Mouse (Mus musculus): ENCODE measurements around the gene Sik1. TPM values are rescaled to one million over a fixed set of nuclear protein-coding genes. Genes with fewer than 3 reads are reported as not detected.

Sik1 gene
- 10 to 100 TPM in 1 of 2 experiments, 1 to 10 TPM in 1; 1.9 to 24.5 TPM for polyA plus RNA-seq (2012; fragmentation: generic; extraction: Trizol)

DNA sequence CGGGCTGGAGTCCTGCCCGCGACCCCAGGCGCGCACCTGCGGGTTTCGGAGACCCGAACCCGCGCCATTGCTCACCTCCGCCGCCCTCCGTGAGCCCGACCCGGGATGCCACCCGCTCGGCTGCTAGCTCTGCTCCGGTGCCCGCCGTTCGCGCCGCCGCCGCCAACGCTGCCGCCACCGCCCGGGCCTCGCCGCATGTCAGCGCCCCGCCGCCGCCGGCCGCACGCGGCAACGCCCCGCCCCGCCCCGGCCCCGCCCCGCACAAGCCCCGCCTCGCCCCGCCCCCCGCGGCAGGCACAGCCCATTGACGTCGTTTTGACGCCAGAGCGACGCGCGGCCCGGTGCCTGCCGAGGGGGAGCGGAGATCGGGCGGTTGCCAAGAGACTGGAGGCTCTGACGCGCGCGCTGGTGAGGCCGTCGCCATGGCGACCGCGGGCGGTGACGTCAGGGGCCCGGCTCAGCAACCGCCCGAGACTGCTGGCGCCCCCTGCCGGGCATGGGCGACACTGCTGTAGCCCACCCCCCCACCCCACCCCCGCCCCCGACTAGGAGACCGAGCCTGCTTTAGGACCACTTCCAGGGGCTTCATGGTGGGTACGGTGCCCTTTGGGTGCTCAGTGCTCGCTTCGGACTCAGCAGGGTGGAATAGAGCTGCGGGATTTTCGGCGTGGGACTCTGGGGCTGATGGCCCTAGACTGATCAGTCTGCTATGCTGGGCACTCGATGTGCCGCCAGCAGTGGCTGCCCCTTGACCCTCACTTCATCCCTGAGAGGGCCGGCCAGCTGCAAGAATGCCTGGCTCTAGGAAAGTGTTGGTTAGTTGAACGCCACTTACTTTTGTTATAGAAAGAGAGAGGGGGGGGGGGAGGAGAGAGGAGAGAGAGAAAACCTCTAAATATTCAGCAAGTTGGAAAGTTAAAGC lies at the start of gene Sik1:
Gene Sik1, minus strand, starts transcription at position 208 of the 922 bp plus-strand sequence.

Other genes starting within 250 kb of the Sik1 start
- gene Cbs, start 218.6 kb downstream of the Sik1 start, polyA plus RNA-seq (2012; fragmentation: generic; extraction: Trizol): under 1 TPM; 0.11 to 0.98 TPM
- 100 to 1,000 TPM; 182 to 216 TPM for gene U2af1, start 196.9 kb downstream of the Sik1 start, polyA plus RNA-seq (2012; fragmentation: generic; extraction: Trizol)
- gene Cryaa, start 178.0 kb downstream of the Sik1 start, polyA plus RNA-seq (2012; fragmentation: generic; extraction: Trizol): not detected
- 10 to 100 TPM in 1 of 2 experiments, 1 to 10 TPM in 1; 9.6 to 17.7 TPM for gene Rrp1b, start 180.3 kb upstream of the Sik1 start, polyA plus RNA-seq (2012; fragmentation: generic; extraction: Trizol)
- gene Hsf2bp, start 180.5 kb upstream of the Sik1 start, polyA plus RNA-seq (2012; fragmentation: generic; extraction: Trizol): 1 to 10 TPM in 1 of 2 experiments, under 1 TPM in 1; 0.18 to 1.3 TPM